26 mouse cellular contexts compared by ENCODE assay signal in the genomic region with DNA sequence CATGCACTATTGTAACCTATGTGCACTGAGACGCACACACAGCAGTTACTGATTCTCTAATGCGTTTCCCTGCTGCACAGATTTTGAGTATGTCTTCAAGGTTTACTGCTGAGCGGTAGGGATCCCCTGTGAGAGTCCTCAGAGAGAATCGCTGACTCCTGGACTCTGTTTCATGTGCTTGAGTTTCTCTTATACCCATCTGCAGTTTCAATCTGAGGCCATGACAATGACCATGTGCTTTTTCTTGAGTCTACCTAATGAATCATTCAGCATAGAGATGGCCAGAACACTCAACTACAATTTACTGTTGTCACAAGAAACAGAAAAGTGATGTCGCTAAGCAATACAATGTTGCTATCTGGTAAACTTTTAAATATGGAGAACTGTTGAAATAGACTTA.
DNase-seq lines count a peak whose midpoint lies in the region; ATAC-seq and TF ChIP-seq lines count a peak whose summit lies in the region.
"Had no signal": no experiment of that assay in that cellular context is flagged by ENCODE, and none has a peak within 500 bp of the region (broad histone marks: within the 10 kb centered on the region; RNA-seq: fewer than 3 reads in every experiment).

No protein-coding gene starts in this region.

- H3K36me3 ChIP-seq in heart, embryonic 14.5 days (ENCODE audit: control insufficient read depth, insufficient read depth, low read length), result no peaks in the 10 kb centered on the region
- H3K36me3 ChIP-seq in lung, embryonic 14.5 days (ENCODE audit: insufficient read depth), result no peaks in the 10 kb centered on the region
- no peaks in the 10 kb centered on the region for H3K36me3 ChIP-seq in hindbrain, embryonic 11.5 days (ENCODE audit: control insufficient read depth, insufficient read depth, low read length)
- H3K36me3 ChIP-seq: embryonic facial prominence, embryonic 12.5 days; limb, embryonic 13.5 days; neural tube, embryonic 15.5 days; stomach, embryonic 15.5 days had no signal

- H3K9me3 ChIP-seq in heart, embryonic 14.5 days (ENCODE audit: control insufficient read depth, low read length), result no peaks in the 10 kb centered on the region
- H3K9me3 ChIP-seq in lung, embryonic 14.5 days (ENCODE audit: low read depth, low read length), result no peaks in the 10 kb centered on the region
- no peaks in the 10 kb centered on the region for H3K9me3 ChIP-seq in hindbrain, embryonic 11.5 days (ENCODE audit: control insufficient read depth, low read length)
- H3K9me3 ChIP-seq: embryonic facial prominence, embryonic 12.5 days; forebrain, embryonic 13.5 days; limb, embryonic 13.5 days; neural tube, embryonic 15.5 days; stomach, embryonic 15.5 days had no signal

- no peak for DNase-seq in gastrocnemius, adult 2 months
- no peak for DNase-seq in gastrocnemius, postnatal 25 days
- no peak for DNase-seq in heart, postnatal 4 days
- no peak for DNase-seq in lung, embryonic 14.5 days
- DNase-seq in lung, adult 2 months, result no peak
- peak; percentile 3 for DNase-seq in A20 (ENCODE audit: low read depth, low spot score)
- no peak for DNase-seq in hindbrain, embryonic 11.5 days (ENCODE audit: low spot score)
- DNase-seq: adrenal gland, postnatal 14 days; cerebellum, adult 2 months; cerebellum, postnatal 25 days; kidney, postnatal 36 days; layer of hippocampus, postnatal 36 days; lung, postnatal 10 days; right cerebral cortex, adult 18-20 months; right cerebral cortex, postnatal 4 days; thymus, adult 18-20 months; thymus, postnatal 36 days had no signal

- no peak for TF ChIP-seq POLR2A in lung, adult 2 months (IDR thresholded peaks at IDR 0.05; ENCODE audit: borderline replicate concordance, extremely low read depth, low read depth, low read length)

- H3K9ac ChIP-seq in heart, embryonic 14.5 days (ENCODE audit: low read length), result no peak overlapping the region
- no peak overlapping the region for H3K9ac ChIP-seq in lung, embryonic 14.5 days
- H3K9ac ChIP-seq in hindbrain, embryonic 11.5 days (ENCODE audit: low read depth, low read length), result no peak overlapping the region
- H3K9ac ChIP-seq: embryonic facial prominence, embryonic 12.5 days; forebrain, embryonic 13.5 days; limb, embryonic 13.5 days; liver, embryonic 14.5 days; neural tube, embryonic 15.5 days; stomach, embryonic 15.5 days had no signal

- H3K27me3 ChIP-seq in heart, embryonic 14.5 days (ENCODE audit: control insufficient read depth, insufficient read depth, low read length), result no peaks in the 10 kb centered on the region
- H3K27me3 ChIP-seq in lung, embryonic 14.5 days (ENCODE audit: insufficient read depth, low read length), result no peaks in the 10 kb centered on the region
- no peaks in the 10 kb centered on the region for H3K27me3 ChIP-seq in hindbrain, embryonic 11.5 days (ENCODE audit: control insufficient read depth, insufficient read depth, low read length)
- H3K27me3 ChIP-seq: embryonic facial prominence, embryonic 12.5 days; forebrain, embryonic 13.5 days; limb, embryonic 13.5 days; neural tube, embryonic 15.5 days; stomach, embryonic 15.5 days had no signal

- WGBS in heart, embryonic 14.5 days, result 73% methylated on average over 5 of the region's 5 CpGs
- WGBS in lung, embryonic 14.5 days, result 74% methylated on average over 5 of the region's 5 CpGs
- WGBS in lung, adult 2 months, result 78% methylated on average over 5 of the region's 5 CpGs
- WGBS in hindbrain, embryonic 11.5 days, result 79% methylated on average over 5 of the region's 5 CpGs

- H3K4me2 ChIP-seq in heart, embryonic 14.5 days (ENCODE audit: low read length), result no peak overlapping the region
- no peak overlapping the region for H3K4me2 ChIP-seq in lung, embryonic 14.5 days
- H3K4me2 ChIP-seq in hindbrain, embryonic 11.5 days (replicated peaks; ENCODE audit: low read depth, low read length), result no peak overlapping the region
- H3K4me2 ChIP-seq: embryonic facial prominence, embryonic 12.5 days; forebrain, embryonic 13.5 days; limb, embryonic 13.5 days; neural tube, embryonic 15.5 days; stomach, embryonic 15.5 days had no signal

- TF ChIP-seq CTCF in gastrocnemius, adult 2 months (IDR thresholded peaks at IDR 0.05), result no peak
- no peak for TF ChIP-seq CTCF in lung, embryonic 14.5 days (IDR thresholded peaks at IDR 0.05; ENCODE audit: low read depth)
- TF ChIP-seq CTCF in lung, adult 2 months (IDR thresholded peaks at IDR 0.05; ENCODE audit: insufficient read depth, low read length), result no peak

- no peak overlapping the region for H3K4me3 ChIP-seq in gastrocnemius, adult 2 months
- H3K4me3 ChIP-seq in heart, embryonic 14.5 days (ENCODE audit: control insufficient read depth in 1 of 2, insufficient read depth in 1 of 2, low read depth in 1 of 2, low read length in 2 of 2), result no peak overlapping the region
- H3K4me3 ChIP-seq in lung, embryonic 14.5 days (ENCODE audit: low read depth, low read length), result no peak overlapping the region
- no peak overlapping the region for H3K4me3 ChIP-seq in lung, adult 2 months (replicated peaks; ENCODE audit: extremely low read depth, low read depth, low read length)
- no peak overlapping the region for H3K4me3 ChIP-seq in hindbrain, embryonic 11.5 days (ENCODE audit: low read depth, low read length)
- H3K4me3 ChIP-seq: embryonic facial prominence, embryonic 12.5 days; forebrain, embryonic 13.5 days; limb, embryonic 13.5 days; neural tube, embryonic 15.5 days; stomach, embryonic 15.5 days had no signal

- H3K4me1 ChIP-seq in heart, embryonic 14.5 days (ENCODE audit: control insufficient read depth in 2 of 2, insufficient read depth in 2 of 2, low read length in 2 of 2), result peaks cover 7 to 18% of the 10 kb centered on the region in 2 experiments
- 0 out of 2 replicates have a peak, but pooled peaks cover 11% of the 10 kb centered on the region for H3K4me1 ChIP-seq in lung, embryonic 14.5 days (ENCODE audit: insufficient read depth)
- H3K4me1 ChIP-seq in lung, adult 2 months (ENCODE audit: control insufficient read depth, insufficient read depth, low read length), result peaks cover 2% of the 10 kb centered on the region; the same call in 1 of the 2 replicates
- no peaks in the 10 kb centered on the region for H3K4me1 ChIP-seq in hindbrain, embryonic 11.5 days (replicated peaks; ENCODE audit: control insufficient read depth, insufficient read depth, low read length)
- H3K4me1 ChIP-seq: embryonic facial prominence, embryonic 12.5 days; forebrain, embryonic 13.5 days; neural tube, embryonic 15.5 days; stomach, embryonic 15.5 days had no signal

- peak overlapping the region; percentile 46 for H3K27ac ChIP-seq in gastrocnemius, adult 2 months
- H3K27ac ChIP-seq in heart, embryonic 14.5 days (replicated peaks in 1 of 2; ENCODE audit: control insufficient read depth in 1 of 2, insufficient read depth in 1 of 2, low read depth in 2 of 2, low read length in 2 of 2), result peak overlapping the region; percentile 77 to 82
- H3K27ac ChIP-seq in lung, embryonic 14.5 days (ENCODE audit: low read depth), result peak overlapping the region; percentile 77; the same call in 1 of the 2 replicates
- H3K27ac ChIP-seq in hindbrain, embryonic 11.5 days (ENCODE audit: low read depth, low read length), result no peak overlapping the region
- H3K27ac ChIP-seq: embryonic facial prominence, embryonic 12.5 days; forebrain, embryonic 13.5 days; limb, embryonic 13.5 days; liver, embryonic 14.5 days; neural tube, embryonic 15.5 days had no signal

- intact Hi-C loops in gastrocnemius, adult 2 months (cut with DNase I), result no loop called here

- ATAC-seq in heart, embryonic 14.5 days (ENCODE audit: insufficient number of reproducible peaks, insufficient read depth, low FRiP score, low read depth), result no peak
- no peak for ATAC-seq in lung, embryonic 14.5 days (ENCODE audit: insufficient read depth)
- ATAC-seq in hindbrain, embryonic 11.5 days (ENCODE audit: low FRiP score), result no peak
- ATAC-seq: forebrain, embryonic 13.5 days; hindbrain, embryonic 16.5 days; intestine, embryonic 16.5 days had no signal
